Mouse (Mus musculus): ENCODE measurements around the gene Shtn1.

Shtn1 gene

DNA sequence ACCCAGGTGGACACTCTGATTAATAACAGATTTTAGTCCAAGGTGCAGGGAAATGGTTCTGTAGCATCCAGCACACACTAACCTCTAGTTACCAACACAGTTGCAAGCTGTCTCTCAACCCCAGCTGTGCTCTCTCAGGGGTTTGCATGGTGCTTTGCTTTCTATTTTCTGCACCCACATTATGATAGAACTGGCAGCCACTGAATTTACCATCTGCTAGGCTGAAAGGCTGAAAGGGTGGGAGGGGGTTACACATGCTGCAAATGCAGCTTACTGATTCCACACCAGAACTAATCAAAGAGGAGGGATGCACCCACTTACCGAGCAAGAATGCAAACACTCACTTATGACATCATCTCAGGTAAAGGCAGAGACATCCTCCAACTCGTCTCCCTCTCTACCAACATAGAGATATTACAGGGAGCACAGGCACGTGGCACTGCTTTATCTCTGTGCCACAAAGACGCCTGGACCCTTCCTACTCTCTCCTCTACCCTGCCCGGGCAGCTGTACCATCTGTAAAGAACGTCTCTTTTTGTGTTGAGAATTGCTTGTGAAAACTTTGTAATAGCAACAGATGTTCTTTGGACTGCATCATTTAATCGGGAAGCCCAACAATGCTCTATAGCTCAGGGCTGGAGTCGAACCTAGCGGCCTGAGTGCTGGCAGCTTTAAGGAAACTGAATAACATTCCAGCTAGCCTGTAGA lies 23.0 kb downstream of the Shtn1 start:
- intact Hi-C loops (cut with DNase I) = no loop called here

DNA sequence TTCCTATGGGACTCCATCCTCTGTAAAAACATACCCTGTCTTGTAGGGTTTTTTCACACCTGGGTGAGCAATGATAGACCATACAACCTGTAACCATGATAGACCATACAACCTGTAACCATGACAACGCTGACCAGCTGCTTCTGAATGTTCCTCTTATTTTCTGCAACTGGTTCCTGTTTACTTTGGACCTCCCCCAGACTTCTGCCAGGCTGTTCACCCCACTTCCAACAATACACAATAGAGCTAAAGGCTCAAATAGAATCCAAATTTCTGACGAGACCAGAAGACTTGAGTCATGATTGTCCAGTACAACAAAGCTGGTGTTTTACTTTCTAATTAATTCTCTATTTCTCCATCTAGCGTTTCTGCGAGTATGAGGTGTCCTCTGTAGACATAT lies 23.8 kb downstream of the Shtn1 start:
- intact Hi-C loops (cut with DNase I) = no loop called here

DNA sequence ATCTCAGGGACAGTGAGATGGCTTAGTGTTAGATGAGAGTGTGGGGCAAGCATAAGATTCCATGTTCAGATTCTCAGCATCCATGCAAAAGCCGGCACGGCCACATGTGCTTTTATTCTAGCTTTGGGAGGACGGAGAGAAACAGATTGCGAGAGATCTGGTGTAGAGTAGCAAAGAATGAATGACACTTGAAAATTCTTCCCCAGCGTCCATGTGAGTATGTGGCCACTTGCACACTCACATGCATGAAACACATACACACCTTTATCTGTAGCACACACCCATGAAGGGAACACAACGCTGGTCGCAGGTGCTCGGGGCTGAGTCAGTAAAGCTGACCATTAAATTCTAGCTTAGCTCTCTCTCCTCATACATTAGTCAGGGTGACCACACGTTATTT lies 24.3 kb downstream of the Shtn1 start:
- intact Hi-C loops (cut with DNase I) = no loop called here

DNA sequence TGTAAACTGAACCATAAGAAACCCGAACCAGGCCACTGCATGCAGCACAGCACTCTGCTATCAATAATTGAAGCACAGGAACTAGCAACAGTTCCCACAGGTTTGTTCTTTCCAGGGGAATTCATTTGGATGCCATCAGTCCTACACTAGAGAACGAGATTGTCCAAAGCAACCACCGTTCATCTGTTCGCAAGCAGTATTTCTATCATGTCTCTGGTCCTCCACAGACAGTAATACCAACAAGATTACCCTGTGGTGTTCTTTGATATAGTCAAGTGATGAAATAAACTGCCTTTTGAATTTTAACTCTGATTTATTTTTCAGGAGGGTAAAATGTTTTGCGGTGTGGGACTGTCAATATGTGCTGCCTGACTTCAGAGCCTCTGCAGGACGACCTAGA lies 27.0 kb downstream of the Shtn1 start:
- intact Hi-C loops (cut with DNase I) = no loop called here

DNA sequence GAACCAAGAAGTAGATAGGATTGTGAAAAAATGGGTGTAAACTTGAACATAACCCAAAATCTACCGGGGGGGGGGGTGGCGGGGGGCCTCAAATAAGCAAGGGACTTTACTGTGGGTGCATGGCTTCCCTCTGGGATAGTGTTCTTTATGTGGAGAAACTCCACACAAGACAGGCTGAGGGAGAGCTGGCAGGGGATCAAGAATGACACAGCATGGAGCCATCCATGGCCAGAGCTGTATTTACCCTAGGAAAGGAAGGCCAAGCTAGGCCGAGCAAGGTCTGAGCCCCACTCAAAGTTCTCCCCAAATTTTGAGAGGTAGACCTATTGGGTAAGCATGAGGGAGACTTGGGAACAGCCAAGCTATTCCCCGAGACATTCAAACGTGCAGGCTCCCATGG lies 28.4 kb downstream of the Shtn1 start:
- intact Hi-C loops (cut with DNase I) = no loop called here

DNA sequence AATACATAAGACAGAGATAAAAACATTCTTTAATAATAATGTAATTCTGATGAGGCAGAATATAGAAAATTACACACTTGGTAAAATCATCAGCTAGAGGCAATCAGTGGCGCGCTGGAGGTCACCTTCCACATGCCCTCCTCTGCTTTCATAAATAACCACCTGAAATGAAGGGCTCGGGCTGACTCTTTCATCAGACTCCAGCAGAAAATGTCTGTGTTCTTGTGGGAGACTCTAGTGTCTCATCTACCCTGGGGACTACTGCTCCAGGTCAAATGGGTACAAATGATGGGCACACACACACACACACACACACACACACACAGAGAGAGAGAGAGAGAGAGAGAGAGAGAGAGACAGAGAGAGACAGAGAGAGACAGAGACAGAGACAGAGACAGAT lies 34.8 kb downstream of the Shtn1 start:
- intact Hi-C loops (cut with DNase I) = no loop called here

GRCm38 (mm10) chr19:59038793-59039192 lies 37.1 kb downstream of the Shtn1 start:
- intact Hi-C loops (cut with DNase I) = no loop called here

- intact Hi-C loops (cut with DNase I) = no loop called here
These were observed 39.1 kb downstream of the Shtn1 start for GRCm38 (mm10) chr19:59036811-59037210.

DNA sequence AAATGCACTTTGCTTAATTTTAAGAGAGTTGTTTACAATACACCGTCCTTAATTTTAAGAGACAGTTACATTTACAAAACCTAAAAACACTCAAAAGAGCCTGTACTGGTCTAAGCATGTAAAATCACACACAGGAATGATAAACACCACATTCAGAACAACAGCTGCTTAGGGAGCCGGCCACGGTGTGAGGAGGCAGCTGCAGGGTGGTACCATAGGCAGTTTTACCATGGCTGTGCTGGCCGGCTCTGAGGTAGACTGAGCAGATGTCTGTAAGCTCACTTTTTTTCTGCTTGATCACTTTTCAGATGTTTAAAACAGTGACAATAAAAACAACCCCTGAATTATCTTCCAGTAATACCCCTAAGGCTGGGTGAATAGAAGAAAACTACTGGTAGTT lies 42.7 kb downstream of the Shtn1 start:
- intact Hi-C loops (cut with DNase I) = no loop called here

GRCm38 (mm10) chr19:59030221-59030620 lies 45.7 kb downstream of the Shtn1 start:
- intact Hi-C loops (cut with DNase I) = no loop called here

GRCm38 (mm10) chr19:59029011-59029410 lies 46.9 kb downstream of the Shtn1 start:
- intact Hi-C loops (cut with DNase I) = no loop called here

GRCm38 (mm10) chr19:59028130-59028529 lies 47.8 kb downstream of the Shtn1 start:
- intact Hi-C loops (cut with DNase I) = no loop called here

- intact Hi-C loops (cut with DNase I) = no loop called here
These were observed 52.0 kb downstream of the Shtn1 start for GRCm38 (mm10) chr19:59023876-59024275.

GRCm38 (mm10) chr19:59021644-59022043 lies 54.3 kb downstream of the Shtn1 start:
- intact Hi-C loops (cut with DNase I) = no loop called here

DNA sequence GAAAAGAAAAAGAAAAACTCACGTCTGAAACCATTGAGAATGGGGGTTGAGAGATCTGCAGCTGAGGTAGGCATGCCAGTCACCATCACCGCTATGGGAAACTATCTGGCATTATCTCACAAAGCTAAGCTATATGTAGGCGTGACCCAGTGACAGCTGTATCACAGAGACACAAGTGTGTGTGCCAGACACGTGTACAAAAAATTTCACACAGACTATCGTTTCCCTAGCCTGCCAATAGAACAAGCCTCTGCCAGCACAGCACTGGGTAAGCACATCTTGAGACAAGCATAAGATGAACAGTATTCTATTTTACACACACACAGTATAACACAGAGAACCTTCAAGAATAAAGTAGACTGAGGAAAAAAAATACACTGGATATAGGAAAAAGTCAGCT lies 65.1 kb downstream of the Shtn1 start:
- intact Hi-C loops (cut with DNase I) = no loop called here

- intact Hi-C loops (cut with DNase I) = no loop called here
These were observed 69.1 kb downstream of the Shtn1 start for GRCm38 (mm10) chr19:59006577-59007340.

- intact Hi-C loops (cut with DNase I) = no loop called here
These were observed 73.1 kb downstream of the Shtn1 start for GRCm38 (mm10) chr19:59002827-59003226.

- intact Hi-C loops (cut with DNase I) = no loop called here
These were observed 94.3 kb downstream of the Shtn1 start for GRCm38 (mm10) chr19:58981571-58981970.

- intact Hi-C loops (cut with DNase I) = no loop called here
These were observed 95.9 kb downstream of the Shtn1 start for GRCm38 (mm10) chr19:58980056-58980440.

DNA sequence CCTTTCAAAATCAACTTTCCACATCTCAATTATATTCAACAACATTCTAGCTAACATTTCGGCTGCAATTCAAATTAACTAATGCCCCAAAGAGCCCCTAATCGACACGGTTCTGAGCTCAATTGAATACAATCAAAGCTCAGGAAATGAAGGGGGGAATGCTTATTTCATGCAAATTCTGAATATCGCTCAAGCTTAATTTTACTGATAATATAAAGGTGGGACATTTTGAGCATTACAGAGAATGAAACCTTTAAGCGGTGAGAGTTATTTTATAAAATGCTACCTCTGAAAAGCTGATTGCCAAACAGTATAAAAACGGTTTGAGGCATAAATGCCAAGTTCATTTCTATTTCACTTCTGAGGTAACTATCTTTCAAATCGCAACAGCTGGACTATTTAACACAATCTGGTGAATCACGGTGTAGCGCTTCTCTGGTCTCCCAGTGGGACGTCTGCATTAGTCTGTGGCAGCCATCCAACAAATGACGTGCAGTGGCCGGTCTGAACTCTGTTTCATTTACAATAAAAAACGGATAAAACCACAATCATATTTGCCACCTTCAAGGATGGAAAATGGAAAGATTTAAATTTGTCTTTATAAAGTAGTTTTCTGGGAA lies 96.4 kb downstream of the Shtn1 start:
- intact Hi-C loops (cut with DNase I) = no loop called here

DNA sequence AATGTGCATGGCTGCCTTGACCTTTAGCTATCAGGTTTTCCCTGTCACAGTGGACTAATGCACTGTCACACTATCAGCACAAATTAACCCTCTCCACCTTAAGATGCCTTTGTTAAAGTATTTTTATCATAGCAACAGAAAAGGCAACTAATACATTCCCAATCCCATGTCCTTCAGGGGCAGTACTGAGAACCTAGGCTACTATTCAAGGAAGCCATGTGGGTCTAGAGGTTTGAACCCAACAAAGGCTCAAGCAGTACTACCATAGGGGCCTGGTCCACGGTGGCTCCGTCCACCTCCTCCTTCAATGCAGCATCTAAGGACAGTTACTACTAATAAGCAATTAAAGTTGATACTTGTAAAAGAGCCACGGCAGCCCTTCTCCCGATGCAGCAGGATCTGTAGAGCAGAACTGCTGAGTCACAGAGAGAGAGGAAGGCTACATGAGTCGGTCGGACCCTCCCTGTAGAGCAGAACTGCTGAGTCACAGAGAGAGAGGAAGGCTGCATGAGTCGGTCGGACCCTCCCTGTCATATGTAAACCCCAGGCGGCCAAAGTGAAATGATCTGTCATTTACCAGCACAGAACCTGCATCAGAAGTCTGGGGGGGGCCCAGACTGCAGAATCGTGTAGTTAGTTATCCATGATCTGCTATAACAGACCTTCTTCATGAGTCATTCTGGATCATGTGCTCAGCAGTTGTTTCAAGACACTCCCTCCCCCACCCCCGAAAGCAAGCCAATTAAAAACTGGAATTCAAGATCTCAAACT lies 97.3 kb downstream of the Shtn1 start:
- intact Hi-C loops (cut with DNase I) = no loop called here
